Mouse (Mus musculus): ENCODE data around the gene Zp3.
A peak's percentile ranks its signal among the peaks of the same experiment; 100 is the strongest.

The Zp3 gene

DNA sequence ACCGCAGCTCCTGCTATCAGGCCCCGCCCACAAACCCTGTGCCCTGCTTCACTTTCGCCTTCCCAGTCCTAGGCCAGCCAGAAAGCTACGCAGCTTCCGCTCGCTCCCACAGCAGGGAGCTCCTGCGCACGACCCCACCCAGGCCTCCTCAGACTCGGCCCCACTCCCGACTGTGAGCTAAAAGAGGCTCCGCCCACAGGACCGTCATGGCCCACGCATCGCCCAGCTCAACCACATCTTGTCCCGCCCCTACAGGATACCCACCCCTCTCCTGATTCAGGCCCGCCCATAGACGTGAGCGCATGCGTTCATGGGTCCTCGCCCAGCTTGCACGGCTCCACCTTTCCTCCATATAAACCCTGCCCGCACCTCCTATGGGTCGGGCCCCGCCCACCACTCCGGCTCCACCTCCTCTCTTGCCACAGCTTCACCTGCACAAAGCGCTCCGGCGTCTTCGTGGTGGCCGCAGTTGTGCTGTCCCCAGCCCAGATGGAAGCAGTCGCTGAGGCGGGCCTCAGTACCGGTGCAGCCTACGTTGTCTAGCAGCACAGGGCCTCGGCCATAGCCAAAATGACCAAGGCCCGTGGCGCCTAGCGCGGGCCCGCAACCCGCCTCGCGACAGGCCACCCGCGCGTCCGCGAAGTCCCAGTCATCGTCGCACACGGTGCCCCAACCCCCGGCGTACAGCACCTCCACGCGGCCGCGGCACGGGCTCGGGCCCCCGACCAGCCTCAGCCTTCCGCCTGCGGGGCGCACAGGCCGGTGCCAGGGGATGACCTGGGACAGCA is 17.2 kb upstream of the Zp3 start:
- peak; percentile 97 for DNase-seq

DNA sequence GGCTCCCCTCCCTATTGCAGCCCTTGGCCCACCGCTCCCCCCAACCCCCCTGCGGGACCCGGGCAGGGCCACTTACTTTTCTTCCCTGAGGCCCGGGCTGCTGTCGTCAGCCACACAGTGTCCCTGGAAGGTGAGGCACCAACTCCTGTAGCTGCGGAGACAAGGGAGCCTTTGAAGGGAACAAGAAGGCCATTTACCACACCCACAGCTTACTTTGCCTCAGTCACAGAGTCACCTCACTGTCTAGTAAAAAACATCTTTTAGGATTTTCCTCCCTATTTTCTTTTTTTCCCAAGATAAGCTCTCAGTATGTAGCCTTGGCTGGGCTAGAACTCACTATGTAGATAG is 16.6 kb upstream of the Zp3 start:
- DNase-seq: no peak

DNA sequence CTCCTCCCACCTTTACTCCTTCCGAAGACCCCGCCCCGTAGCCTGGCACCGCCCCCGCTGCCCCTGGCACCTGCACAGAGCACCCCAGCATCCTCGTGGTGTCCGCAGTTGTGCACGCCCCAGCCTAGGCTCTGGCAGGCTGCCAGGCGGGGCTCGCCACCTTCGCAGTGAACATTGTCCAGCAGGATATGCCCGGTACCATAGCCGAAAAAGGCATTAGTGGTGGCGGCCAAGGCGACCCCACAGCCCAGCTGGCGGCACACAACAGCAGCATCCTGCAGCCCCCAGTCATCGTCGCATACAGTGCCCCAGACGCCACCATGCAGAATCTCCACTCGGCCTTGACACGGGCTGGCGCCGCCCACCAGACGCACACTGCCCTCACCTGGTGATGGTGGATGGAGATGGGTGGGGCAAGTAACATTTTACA is 14.4 kb upstream of the Zp3 start:
- DNase-seq: peak; percentile 49

DNA sequence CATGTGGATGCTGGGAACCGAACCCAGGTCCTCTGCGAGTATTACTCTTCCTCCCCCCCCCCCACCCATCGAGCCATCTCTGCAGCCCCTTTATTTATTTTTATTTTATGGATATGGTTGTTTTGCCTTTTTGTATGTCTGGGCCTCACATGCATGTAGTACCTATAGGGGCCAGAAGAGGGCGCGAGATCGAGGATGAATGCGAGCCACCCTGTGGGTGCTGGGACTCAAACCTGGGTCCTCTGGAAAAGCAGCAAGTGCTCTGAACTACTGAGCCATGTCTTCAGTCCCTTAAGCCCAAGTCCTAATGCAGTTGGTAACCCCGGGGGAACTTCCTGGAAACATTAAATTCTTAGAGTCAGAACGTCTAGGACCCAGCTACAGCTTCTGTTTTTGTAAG is 13.0 kb upstream of the Zp3 start:
- no peak for DNase-seq

DNA sequence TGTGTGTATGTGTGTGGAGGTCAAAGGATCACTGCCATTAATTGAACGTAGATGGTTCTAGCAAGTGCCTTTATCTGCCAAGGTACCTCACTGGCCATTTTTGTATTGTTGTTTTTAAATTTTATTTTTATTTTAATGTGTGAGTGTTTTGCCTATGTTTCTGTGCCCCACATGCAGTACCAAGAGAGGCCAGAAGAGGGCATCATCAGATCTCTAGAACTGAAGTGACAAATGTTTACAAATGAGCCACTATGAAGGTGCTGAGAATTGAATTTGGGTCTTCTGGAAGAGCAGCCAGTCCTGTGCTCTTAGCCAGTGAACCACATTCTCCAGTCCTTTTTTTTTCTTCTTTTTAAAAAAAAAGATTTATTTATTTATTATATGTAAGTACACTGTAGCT is 11.1 kb upstream of the Zp3 start:
- DNase-seq: peak; percentile 55

DNA sequence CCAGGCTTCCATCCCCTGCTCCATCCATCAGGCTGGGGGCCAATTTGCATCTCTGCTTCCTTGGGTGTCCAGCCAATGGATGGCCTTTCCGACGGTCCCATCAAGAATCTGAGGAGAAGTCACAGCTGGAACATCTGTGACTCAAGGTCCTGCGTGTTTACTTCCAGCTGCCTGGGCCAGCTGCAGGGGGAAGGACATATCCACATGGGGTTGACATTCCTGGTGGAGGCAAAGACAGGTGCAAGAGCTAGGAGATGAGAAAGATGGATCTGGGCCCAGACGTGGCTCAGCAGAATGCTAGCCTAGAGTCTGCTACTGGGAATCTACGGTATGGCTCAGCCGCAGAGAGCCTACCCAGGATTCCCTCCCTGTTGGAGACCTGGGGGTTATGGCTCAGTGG is 9.7 kb upstream of the Zp3 start:
- no peak for DNase-seq

DNA sequence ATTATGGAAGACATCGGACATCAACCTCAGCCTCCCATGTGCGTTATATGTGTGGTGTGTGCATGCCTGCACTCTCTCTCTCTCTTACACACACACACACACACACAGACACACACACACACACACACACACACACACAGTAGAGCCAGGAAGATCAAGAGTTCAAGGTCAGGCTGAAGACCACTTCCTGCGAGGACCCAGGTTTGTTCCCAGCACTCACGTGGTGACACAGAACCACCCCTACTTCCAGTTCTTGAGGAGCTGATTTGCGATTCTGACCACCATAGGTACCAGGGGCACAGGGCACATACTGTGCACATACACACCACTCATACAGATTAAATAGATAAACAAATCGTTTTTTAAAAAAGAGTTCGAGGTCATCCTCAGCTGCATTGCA is 8.0 kb upstream of the Zp3 start:
- DNase-seq: no peak

DNA sequence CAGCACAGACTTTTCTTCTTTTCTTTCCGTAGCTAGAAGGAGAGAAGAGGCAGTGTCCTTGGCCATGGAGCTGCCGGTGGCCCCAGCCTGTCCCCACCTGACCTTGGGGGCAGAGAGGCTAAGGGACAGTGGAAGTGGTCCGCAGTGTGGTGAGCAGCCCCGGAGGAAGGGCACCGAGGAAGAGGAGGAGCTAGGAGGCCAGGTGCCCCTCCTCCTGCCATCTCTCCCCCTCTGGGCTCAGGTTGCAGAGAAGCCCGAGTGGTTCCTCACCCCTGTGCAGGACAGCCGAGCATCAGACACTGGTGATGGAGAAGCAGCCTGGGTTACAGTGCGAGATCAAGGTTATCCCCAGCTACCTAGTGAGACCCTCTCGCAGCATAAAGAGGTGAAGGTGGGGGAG is 5.5 kb upstream of the Zp3 start, which contains the start of gene Ssc4d:
Ssc4d (minus strand) TSS at position 167 of the 400 bp plus-strand sequence.
- no peak for DNase-seq

DNA sequence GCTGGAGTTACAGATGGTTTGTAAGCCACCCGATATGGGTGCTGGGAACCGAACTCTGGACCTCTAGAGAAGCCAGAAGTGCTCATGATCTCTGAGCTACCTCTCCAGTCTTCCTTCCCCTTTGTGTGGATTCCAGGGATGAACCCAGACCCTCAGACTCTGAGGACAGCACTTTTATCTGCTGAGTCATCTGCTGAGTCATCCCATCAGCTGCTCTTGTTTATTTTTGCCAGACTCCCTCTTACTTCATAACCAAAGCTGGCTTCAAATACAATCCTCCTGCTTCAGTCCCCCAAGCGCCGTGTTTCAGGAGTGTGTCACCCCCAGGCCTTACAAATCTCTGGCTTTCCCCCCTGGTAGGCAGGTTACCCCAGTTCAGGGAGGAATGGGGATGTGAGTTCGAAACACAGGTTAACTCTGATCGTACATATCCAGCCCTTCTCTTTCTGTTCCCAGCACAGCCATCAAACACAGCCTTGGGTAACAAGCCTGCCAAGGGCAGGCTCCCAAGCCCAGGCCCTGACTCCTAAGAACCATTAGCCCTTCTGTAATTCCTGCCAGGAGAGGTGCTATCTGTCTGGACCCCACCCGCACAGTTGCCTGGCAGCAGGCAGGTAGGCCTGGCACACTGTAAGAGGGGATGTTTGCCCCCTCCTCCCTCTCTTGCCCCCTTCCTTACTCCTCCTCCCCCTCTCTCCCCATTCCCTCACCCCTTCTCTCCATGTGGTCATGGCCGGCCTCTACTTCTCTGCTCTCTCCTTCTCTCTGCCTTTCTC is 3.8 kb upstream of the Zp3 start:
- DNase-seq: no peak

DNA sequence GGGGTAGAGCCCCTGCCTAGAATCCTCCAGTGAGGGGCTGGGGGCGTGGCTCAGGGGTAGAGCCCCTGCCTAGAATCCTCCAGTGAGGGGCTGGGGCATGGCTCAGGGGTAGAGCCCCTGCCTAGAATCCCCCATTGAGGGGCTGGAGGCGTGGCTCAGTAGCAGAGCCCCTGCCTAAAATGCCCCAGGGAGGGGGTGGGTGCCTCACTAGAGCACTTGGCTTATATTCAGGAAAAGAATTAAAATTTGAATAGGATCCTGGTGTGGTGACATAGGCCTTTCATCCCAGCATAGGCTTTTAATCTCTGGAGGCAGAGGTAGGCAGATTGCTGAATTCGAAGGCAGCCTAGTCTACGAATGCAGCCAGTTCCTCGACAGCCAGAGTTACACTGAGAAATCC is 518 bp upstream of the Zp3 start:
- no peak for DNase-seq

DNA sequence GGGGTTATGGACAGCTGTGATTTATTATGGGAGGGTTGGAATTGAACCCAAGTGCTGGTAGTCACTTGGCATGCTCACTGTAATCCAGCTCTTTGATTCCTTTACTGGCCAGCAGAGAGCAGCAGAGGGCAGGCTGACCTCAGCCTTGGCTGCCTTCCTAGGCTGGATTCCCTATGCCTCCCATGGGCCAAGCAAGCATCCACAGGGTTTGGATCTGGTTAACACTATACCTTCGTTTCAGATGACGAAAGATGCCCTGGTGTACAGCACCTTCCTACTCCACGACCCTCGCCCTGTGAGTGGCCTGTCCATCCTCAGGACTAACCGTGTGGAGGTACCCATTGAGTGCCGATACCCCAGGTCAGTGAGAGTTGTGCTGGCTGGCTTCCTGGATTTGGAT is 2.5 kb downstream of the Zp3 start:
- peak; percentile 76 for DNase-seq

DNA sequence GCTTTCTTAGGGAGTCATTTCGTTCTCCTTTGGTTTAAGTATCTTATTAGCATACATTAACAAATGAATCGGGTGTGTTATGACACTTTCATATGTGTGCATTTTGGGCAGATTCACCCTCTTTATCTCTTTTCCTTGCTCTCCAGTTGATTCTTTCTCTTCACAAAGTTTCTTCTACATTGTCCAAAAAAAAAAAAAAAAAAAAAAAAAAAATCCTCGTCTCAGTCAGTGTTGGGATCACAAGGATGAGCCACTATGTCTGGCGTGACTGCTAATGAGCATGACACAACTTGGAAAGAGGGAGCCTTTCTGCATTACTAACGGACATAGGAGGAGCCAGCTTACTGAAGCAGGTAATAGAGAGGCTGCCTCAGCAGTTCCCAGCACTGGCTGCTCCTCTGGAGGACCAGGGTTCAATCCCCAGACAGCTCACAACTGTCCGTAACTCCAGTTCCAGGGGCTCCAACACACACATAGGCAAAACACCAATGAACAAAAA is 4.7 kb downstream of the Zp3 start:
- no peak for DNase-seq

DNA sequence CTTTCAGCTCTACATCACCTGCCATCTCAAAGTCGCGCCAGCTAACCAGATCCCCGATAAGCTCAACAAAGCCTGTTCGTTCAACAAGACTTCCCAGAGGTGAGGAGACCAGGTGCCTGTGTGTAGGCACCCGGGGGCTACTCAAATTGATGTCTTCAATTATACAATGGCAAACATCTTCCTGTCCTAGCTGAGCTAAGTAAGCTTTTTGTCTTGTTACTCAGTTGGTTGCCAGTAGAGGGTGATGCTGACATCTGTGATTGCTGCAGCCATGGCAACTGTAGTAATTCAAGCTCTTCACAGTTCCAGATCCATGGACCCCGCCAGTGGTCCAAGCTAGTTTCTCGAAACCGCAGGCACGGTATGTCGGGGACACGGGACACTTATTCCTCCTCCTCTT is 7.3 kb downstream of the Zp3 start:
- no peak for DNase-seq

DNA sequence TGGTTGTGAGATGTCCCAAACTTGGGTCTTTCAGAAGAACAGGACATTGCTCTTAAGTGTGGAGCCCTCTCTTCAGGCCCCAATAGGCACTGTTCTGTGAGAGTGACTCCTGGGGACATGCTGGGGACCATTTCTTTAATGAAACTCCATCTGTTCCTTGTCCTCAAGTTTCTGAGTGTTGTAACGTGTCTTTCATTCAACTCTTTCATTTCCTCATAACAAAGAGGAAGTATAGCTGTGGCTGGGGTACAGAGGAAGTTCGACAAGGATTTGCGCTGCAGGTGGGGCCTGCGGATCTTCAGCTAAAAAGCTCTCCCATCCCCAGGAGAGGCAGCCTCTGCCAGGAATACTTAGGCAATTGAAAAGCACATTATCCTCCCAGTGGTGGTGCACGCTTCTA is 10.7 kb downstream of the Zp3 start:
- no peak for DNase-seq

DNA sequence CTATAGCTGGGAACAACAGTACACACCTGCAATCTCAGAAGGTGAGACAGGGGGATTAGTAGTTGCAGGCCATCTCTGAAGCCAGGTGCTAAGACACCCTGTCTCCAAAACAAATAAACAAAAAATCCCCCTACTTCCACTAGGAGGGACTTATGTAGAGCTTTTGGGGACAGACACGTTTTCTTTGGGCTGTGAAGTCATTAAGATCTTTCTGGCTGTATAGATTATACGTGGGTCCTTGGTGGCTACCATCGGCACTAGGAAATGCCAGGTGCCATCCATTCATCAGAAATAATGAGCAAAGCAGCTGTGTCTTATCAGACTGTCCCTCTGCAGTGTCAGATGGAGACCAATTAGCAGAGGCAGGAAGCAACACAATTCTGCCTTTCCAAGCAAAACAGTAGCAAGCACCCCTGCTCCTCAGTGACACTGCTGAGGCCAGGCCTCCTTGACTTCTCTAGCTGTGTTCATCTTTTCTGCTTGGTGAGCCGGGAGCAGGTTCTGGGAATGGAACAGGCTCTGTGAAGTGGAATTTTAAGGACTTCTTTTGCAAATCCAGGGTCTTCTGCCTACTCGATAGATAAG is 13.6 kb downstream of the Zp3 start:
- DNase-seq: no peak

DNA sequence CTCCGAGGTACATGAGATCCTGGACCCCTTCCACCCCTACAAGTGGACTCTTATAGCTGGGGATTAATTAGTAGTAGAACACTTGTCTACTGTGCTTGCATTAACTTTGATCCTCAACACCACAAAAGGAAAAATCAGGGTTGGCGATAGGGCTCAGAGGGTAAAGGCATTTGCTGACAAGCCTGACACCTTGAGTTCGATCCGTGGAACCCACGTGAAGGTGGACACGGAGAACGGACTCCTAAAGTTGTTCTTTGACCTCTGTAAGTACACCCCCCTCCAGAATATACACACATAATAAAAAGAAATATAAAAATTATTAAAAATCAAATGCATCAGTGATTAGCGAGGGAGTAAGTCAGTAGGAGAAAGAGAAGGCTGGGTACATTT is 14.4 kb downstream of the Zp3 start:
- DNase-seq: peak; percentile 17

DNA sequence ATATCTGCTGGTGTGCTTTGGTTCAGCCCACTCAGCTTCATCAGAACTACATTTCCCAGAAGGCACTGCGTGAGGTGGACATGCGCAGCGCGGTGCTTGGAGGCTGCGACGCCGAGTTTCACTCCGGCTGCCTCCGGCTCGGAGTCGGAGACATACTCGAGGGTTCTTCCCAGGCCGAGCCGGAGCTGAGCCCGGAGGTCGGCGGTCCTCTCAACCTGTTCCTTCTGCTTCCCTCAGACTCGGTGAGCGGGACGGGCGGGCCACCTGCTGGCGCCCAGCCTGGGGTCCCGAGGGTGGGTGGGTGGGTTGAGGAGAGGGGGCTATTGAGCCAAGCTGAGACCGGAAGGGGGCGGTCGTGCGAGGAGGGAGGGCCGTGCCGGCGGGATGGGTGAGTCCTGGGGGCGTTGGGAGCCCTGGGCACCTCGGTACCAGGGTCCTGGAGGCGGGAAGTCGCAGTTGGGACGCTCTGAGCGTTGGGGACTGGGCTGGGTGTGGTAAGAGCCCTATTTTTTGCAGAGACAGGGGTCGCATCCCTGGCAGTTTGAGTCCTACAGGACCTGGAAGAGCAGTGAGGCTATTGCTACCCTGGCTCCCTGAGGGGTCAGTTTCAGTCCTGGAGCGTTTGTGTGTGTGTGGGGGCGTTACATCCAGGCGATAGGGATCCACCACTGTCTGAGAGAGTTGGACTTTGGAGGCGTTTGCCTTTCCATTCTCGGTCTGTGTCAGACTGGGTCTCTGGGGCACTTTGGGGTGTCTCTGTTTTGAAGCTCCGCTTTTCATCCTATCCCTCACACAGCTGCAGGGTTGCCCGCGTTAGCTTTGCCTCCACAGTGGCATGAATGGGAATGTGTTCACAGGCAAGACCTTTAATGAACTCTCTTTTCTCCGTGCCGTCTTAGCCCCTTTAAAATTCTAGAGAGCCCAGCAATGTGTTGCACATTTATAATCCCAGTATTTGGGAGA is 15.1 kb downstream of the Zp3 start, which contains the start of gene Dtx2:
Dtx2 (plus strand) TSS at position 76 of the 963 bp plus-strand sequence.
- DNase-seq: peak; percentile 84

DNA sequence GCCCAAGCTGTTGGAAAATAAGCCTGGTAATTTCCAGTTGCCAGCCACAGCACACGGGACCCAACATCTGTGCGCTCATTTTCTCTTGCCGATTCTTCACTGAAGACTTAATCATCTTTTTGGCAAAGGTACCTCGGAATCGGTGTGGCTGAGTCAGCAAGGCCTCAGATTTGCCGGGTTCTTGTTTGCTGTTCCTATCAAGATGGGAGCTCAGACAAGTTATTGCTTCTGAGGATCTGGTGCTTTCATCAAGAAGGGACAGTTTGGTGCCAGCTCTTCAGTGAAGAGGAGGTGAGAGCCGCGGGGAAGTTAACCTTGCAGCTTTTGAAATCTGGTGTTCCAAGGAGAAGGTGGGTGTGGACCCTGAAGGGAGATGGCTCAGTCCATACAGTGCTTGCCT is 16.3 kb downstream of the Zp3 start:
- no peak for DNase-seq

DNA sequence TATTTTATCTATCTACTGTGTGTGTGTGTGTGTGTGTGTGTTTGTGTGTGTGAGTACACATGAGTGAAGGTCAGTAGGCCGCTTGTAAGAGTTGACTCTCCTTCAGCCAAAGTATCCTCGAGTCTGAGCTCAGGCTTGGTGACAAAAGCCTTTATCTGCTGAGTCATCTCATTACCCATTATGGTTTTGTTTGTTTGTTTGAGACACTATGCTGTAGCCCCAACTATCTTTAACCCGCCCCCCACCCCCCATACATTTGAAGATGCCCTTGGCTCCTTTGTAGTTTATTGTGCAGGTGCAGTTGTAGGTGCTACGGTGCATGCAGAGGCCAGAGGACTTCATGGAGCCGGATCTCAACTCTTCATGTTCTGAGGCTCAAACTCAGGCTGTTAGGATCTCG is 21.3 kb downstream of the Zp3 start:
- no peak for DNase-seq

DNA sequence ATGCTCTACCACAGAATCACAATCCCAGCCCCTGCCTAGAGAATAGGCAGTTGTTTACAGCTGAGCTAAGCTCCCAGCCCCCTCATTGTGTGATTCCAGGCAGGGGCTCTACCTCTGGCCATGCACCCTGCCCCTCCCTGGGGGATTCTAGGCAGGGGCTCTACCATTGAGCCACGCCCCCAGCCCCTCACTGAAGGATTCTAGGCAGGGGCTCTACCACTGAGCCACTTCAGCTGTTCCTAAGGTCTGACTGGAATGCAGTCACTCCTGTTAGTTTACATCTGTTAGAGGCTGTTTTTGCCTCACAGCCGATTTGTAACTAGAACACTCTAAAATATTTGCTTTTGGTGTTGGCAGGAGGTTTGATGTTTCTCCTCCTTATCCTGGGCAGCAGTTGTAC is 22.4 kb downstream of the Zp3 start:
- DNase-seq: no peak

DNA sequence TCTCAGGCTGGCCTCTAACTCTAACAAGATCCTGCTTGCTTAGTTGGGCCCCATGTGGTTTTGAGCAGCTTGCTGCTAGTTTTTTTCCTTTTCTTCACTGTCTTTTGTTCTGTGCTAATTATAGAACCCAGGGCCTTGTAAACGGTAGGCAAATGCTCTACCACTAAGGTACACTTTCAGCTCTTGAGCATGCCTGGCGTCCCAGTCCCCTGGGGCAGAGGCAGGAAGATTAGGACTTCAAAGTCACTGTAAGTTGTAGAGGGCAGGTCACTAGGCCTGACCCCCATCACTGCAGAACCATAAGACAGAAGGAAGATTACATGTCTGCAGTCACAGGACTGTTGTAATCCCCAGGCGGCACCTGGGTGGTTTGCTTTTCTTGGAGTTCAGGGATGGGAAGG is 22.9 kb downstream of the Zp3 start:
- no peak for DNase-seq

DNA sequence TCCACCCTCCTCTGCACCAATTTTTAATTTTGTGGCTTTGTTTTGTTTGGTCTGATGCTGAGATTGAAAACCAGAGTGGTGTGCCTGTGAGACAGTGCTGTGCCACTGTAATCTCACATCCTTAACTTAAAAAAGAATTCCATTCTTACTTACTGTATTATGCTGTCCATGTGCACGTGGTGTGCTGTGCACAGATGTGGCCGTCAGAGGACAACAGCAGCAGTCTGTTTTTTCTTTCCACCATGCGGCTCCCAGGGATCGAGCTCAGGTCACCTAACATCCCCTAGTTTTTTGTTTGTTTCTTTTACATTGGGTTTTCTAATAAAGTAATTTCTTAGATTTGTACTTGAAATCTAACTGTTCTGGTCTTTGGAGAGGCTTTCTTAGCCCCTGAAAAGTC is 24.6 kb downstream of the Zp3 start:
- no peak for DNase-seq

DNA sequence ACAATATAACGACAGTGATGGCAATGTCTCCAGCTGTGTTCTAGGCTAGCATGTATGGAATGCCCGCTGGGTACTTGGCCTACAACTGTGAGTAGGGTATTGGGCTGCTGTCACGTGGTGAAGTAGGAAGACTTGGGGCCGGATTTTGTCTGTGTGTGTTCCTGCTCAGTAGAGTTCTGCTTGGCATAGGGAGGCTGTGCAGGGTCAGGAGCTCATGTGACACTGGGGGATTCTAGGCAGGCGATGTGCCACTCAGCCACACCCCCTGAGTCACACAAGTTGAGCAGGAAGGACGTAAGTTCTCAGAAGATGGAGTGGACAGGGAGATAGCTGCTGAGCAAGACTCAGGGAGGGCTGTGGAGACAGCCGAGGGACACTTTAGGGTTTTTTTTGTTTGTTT is 27.8 kb downstream of the Zp3 start:
- DNase-seq: no peak

All from cerebellum, adult 8-10 months (tissue).